Mouse (Mus musculus) kidney, postnatal 25 days (tissue): ENCODE data around the gene Kank3.

Experiments
- DNase-seq, 2 experiments: peaks; one replicate each; pipeline ENCODE4 v3.0.0; 2021; ENCODE audit warnings: mixed read lengths in 2 of 2

Kank3 gene

GRCm38 (mm10) chr17:33865330-33866030 is 55.2 kb downstream of the Kank3 start:
- DNase-seq, result peak; percentile 67 to 73
